Mouse (Mus musculus): ENCODE results near the gene Ankrd12. TPM values are rescaled to one million over a fixed set of nuclear protein-coding genes. Genes with fewer than 3 reads are reported as not detected.

Ankrd12 gene
- polyA plus RNA-seq, 1 experiment from 2014 or later, result 26.0 TPM

GRCm38 (mm10) chr17:65958366-65958765 lies 118.5 kb downstream of the Ankrd12 start:
- Histone ChIP-seq H3K4me1 (peaks cover 25% of the 10 kb centered on the region), H3K4me3 (replicated peaks) (no peak overlapping the region), H3K4me2 (no peak overlapping the region), H3K36me3 (no peaks in the 10 kb centered on the region), H3K27me3 (no peaks in the 10 kb centered on the region), H3K27ac (peak overlapping the region; percentile 69), H3K9ac (no peak overlapping the region), H3K9me3 (replicated peaks) (no peaks in the 10 kb centered on the region)
- no peak for ATAC-seq (replicated peaks; ENCODE audit: low FRiP score)
- 65% methylated on average over 1 of the region's 1 CpGs for WGBS

- Histone ChIP-seq H3K36me3 (no peaks in the 10 kb centered on the region), H3K27me3 (no peaks in the 10 kb centered on the region)
- WGBS, result 81% methylated on average over 8 of the region's 8 CpGs
Measured at GRCm38 (mm10) chr17:65957782-65958325, 119.0 kb downstream of the Ankrd12 start.

GRCm38 (mm10) chr17:65956993-65957781 lies 119.7 kb downstream of the Ankrd12 start:
- ATAC-seq (replicated peaks; ENCODE audit: low FRiP score), result peak; percentile 63; the same call in 1 of the 2 replicates
- Histone ChIP-seq H3K27ac (peak overlapping the region; percentile 75), H3K27me3 (no peaks in the 10 kb centered on the region), H3K36me3 (no peaks in the 10 kb centered on the region), H3K4me1 (peaks cover 25% of the 10 kb centered on the region), H3K9me3 (replicated peaks) (no peaks in the 10 kb centered on the region), H3K4me2 (no peak overlapping the region), H3K4me3 (replicated peaks) (no peak overlapping the region), H3K9ac (no peak overlapping the region)
- 50% methylated on average over 14 of the region's 14 CpGs for WGBS

More at GRCm38 (mm10) chr17:65957782-65958325, 119.0 kb downstream of the Ankrd12 start:
- H3K4me2 ChIP-seq, result no peak overlapping the region
- H3K4me1 ChIP-seq, result peaks cover 25% of the 10 kb centered on the region
- no peaks in the 10 kb centered on the region for H3K9me3 ChIP-seq (replicated peaks)
- no peak for ATAC-seq (replicated peaks; ENCODE audit: low FRiP score)
- no peak overlapping the region for H3K9ac ChIP-seq
- H3K4me3 ChIP-seq (replicated peaks), result no peak overlapping the region
- peak overlapping the region; percentile 69 for H3K27ac ChIP-seq

- WGBS, result 81% methylated on average over 3 of the region's 3 CpGs
Measured at GRCm38 (mm10) chr17:65956140-65956539, 120.7 kb downstream of the Ankrd12 start.

GRCm38 (mm10) chr17:65953959-65954358 lies 122.9 kb downstream of the Ankrd12 start:
- Histone ChIP-seq H3K4me3 (replicated peaks) (no peak overlapping the region), H3K9me3 (replicated peaks) (no peaks in the 10 kb centered on the region), H3K36me3 (no peaks in the 10 kb centered on the region), H3K4me2 (no peak overlapping the region), H3K9ac (no peak overlapping the region), H3K4me1 (peaks cover 42% of the 10 kb centered on the region), H3K27ac (no peak overlapping the region), H3K27me3 (no peaks in the 10 kb centered on the region)
- 70% methylated on average over 4 of the region's 4 CpGs for WGBS
- no peak for ATAC-seq (replicated peaks; ENCODE audit: low FRiP score)

More at GRCm38 (mm10) chr17:65956140-65956539, 120.7 kb downstream of the Ankrd12 start:
- Histone ChIP-seq H3K36me3 (no peaks in the 10 kb centered on the region), H3K4me1 (peaks cover 30% of the 10 kb centered on the region), H3K4me2 (no peak overlapping the region), H3K9ac (no peak overlapping the region), H3K9me3 (replicated peaks) (no peaks in the 10 kb centered on the region), H3K27me3 (no peaks in the 10 kb centered on the region), H3K27ac (no peak overlapping the region), H3K4me3 (replicated peaks) (no peak overlapping the region)
- ATAC-seq (replicated peaks; ENCODE audit: low FRiP score), result no peak

GRCm38 (mm10) chr17:65952083-65952482 lies 124.8 kb downstream of the Ankrd12 start:
- no peaks in the 10 kb centered on the region for H3K27me3 ChIP-seq

GRCm38 (mm10) chr17:65950622-65951404 lies 126.1 kb downstream of the Ankrd12 start, which contains the start of gene Twsg1:
Twsg1 (minus strand) TSS chr17:65951226.
- H3K4me3 ChIP-seq (replicated peaks), result peak within 1 kb of the TSS; percentile 94
- peak; percentile 97 for ATAC-seq (replicated peaks; ENCODE audit: low FRiP score)
- H3K4me1 ChIP-seq, result peaks cover 20% of the 10 kb centered on the region
- WGBS, result under 1% methylated on average over 87 of the region's 87 CpGs
- H3K27me3 ChIP-seq, result no peaks in the 10 kb centered on the region
- H3K4me2 ChIP-seq, result peak within 1 kb of the TSS; percentile 70
- peak within 1 kb of the TSS; percentile 95 for H3K9ac ChIP-seq
- H3K27ac ChIP-seq, result peak within 1 kb of the TSS; percentile 90
- H3K36me3 ChIP-seq, result peaks cover 29% of the 10 kb centered on the region
- no peaks in the 10 kb centered on the region for H3K9me3 ChIP-seq (replicated peaks)

More at GRCm38 (mm10) chr17:65952083-65952482, 124.8 kb downstream of the Ankrd12 start:
- Histone ChIP-seq H3K9ac (no peak overlapping the region), H3K4me2 (no peak overlapping the region), H3K9me3 (replicated peaks) (no peaks in the 10 kb centered on the region), H3K36me3 (peaks cover 17% of the 10 kb centered on the region), H3K4me1 (peaks cover 26% of the 10 kb centered on the region), H3K27ac (no peak overlapping the region), H3K4me3 (replicated peaks) (no peak overlapping the region)
- ATAC-seq (replicated peaks; ENCODE audit: low FRiP score), result no peak
- WGBS, result 81% methylated on average over 5 of the region's 5 CpGs

GRCm38 (mm10) chr17:65950183-65950582 lies 126.7 kb downstream of the Ankrd12 start:
- H3K4me1 ChIP-seq, result peaks cover 20% of the 10 kb centered on the region
- H3K36me3 ChIP-seq, result peaks cover 35% of the 10 kb centered on the region
- peak overlapping the region; percentile 90 for H3K27ac ChIP-seq
- H3K27me3 ChIP-seq, result no peaks in the 10 kb centered on the region
- 0 out of 2 replicates have a peak, but pooled peaks have one; percentile 2 for ATAC-seq (replicated peaks; ENCODE audit: low FRiP score)
- H3K9ac ChIP-seq, result peak overlapping the region; percentile 95
- peak overlapping the region; percentile 70 for H3K4me2 ChIP-seq
- WGBS, result 38% methylated on average over 7 of the region's 7 CpGs
- no peaks in the 10 kb centered on the region for H3K9me3 ChIP-seq (replicated peaks)
- peak overlapping the region; percentile 94 for H3K4me3 ChIP-seq (replicated peaks)

- H3K27me3 ChIP-seq, result no peaks in the 10 kb centered on the region
- no peak overlapping the region for H3K9ac ChIP-seq
- no peak overlapping the region for H3K4me3 ChIP-seq (replicated peaks)
- no peak for ATAC-seq (replicated peaks; ENCODE audit: low FRiP score)
- WGBS, result 82% methylated on average over 8 of the region's 8 CpGs
- no peaks in the 10 kb centered on the region for H3K9me3 ChIP-seq (replicated peaks)
- H3K27ac ChIP-seq, result no peak overlapping the region
- H3K4me1 ChIP-seq, result peaks cover 36% of the 10 kb centered on the region
- H3K4me2 ChIP-seq, result no peak overlapping the region
- peaks cover 37% of the 10 kb centered on the region for H3K36me3 ChIP-seq
Measured at GRCm38 (mm10) chr17:65947307-65947706, 129.6 kb downstream of the Ankrd12 start.

GRCm38 (mm10) chr17:65945420-65945819 lies 131.5 kb downstream of the Ankrd12 start:
- Histone ChIP-seq H3K4me3 (replicated peaks) (no peak overlapping the region), H3K27me3 (no peaks in the 10 kb centered on the region), H3K4me1 (peaks cover 45% of the 10 kb centered on the region), H3K4me2 (no peak overlapping the region), H3K9me3 (replicated peaks) (no peaks in the 10 kb centered on the region), H3K9ac (no peak overlapping the region), H3K27ac (no peak overlapping the region), H3K36me3 (peaks cover 37% of the 10 kb centered on the region)
- WGBS, result 91% methylated on average over 2 of the region's 2 CpGs
- ATAC-seq (replicated peaks; ENCODE audit: low FRiP score), result no peak

GRCm38 (mm10) chr17:65942394-65942793 lies 134.5 kb downstream of the Ankrd12 start:
- H3K4me3 ChIP-seq (replicated peaks), result no peak overlapping the region
- peaks cover 27% of the 10 kb centered on the region for H3K36me3 ChIP-seq
- H3K27me3 ChIP-seq, result no peaks in the 10 kb centered on the region
- 25% methylated on average over 4 of the region's 4 CpGs for WGBS
- no peaks in the 10 kb centered on the region for H3K9me3 ChIP-seq (replicated peaks)
- peaks cover 49% of the 10 kb centered on the region for H3K4me1 ChIP-seq
- 0 out of 2 replicates have a peak overlapping the region, but pooled peaks have one; percentile 6 for H3K4me2 ChIP-seq
- no peak overlapping the region for H3K9ac ChIP-seq
- peak overlapping the region; percentile 6; the same call in 1 of the 2 replicates for H3K27ac ChIP-seq
- peak; percentile 61; the same call in 1 of the 2 replicates for ATAC-seq (replicated peaks; ENCODE audit: low FRiP score)
